Mouse (Mus musculus): ENCODE results near the gene Mob2. TPM values are rescaled to one million over a fixed set of nuclear protein-coding genes. Genes with fewer than 3 reads are reported as not detected.

Mob2 gene
- total RNA-seq, 1 experiment from 2014 or later = 41.2 TPM

Other genes with a start within 250 kb of the Mob2 start
- 0.05 TPM in 2 replicates for gene Muc5b, start 222.0 kb downstream of the Mob2 start, total RNA-seq (2017)
- gene Tollip, start 142.6 kb downstream of the Mob2 start, total RNA-seq (2017) = 27.1 and 30.4 TPM in 2 replicates
- not detected in 2 replicates for gene Brsk2, start 111.3 kb downstream of the Mob2 start, total RNA-seq (2017)
- gene Dusp8, start 34.8 kb upstream of the Mob2 start, total RNA-seq (2017) = under 0.01 TPM in 1 of 2 replicates, not detected in the other
- gene Gm45618, start 59.7 kb upstream of the Mob2 start, total RNA-seq (2017) = not detected in 2 replicates
- gene Gm39115, start 75.0 kb upstream of the Mob2 start, total RNA-seq (2017) = not detected in 2 replicates
- gene Gm45337, start 83.5 kb upstream of the Mob2 start, total RNA-seq (2017) = not detected in 2 replicates
- not detected in 2 replicates for gene Gm29735, start 96.0 kb upstream of the Mob2 start, total RNA-seq (2017)
- not detected in 2 replicates for gene Gm4553, start 104.7 kb upstream of the Mob2 start, total RNA-seq (2017)
- gene Krtap5-2, start 114.9 kb upstream of the Mob2 start, total RNA-seq (2017) = not detected in 2 replicates
- not detected in 2 replicates for gene Gm10153, start 129.3 kb upstream of the Mob2 start, total RNA-seq (2017)
- gene Krtap5-3, start 140.3 kb upstream of the Mob2 start, total RNA-seq (2017) = not detected in 2 replicates
- gene Gm7579, start 150.8 kb upstream of the Mob2 start, total RNA-seq (2017) = not detected in 2 replicates
- gene Krtap5-5, start 168.9 kb upstream of the Mob2 start, total RNA-seq (2017) = not detected in 2 replicates
- not detected in 2 replicates for gene Gm40460, start 180.0 kb upstream of the Mob2 start, total RNA-seq (2017)
- not detected in 2 replicates for gene Gm2431, start 197.3 kb upstream of the Mob2 start, total RNA-seq (2017)
- not detected in 2 replicates for gene Gm4559, start 213.3 kb upstream of the Mob2 start, total RNA-seq (2017)
- gene Krtap5-1, start 236.1 kb upstream of the Mob2 start, total RNA-seq (2017) = not detected in 2 replicates
- not detected in 2 replicates for gene Krtap5-4, start 242.5 kb upstream of the Mob2 start, total RNA-seq (2017)